Mouse (Mus musculus) cortical plate, adult 2 months (tissue): ENCODE data around the gene Tnfsf12.

ENCODE experiments used
- CTCF ChIP-seq: fragments of 200-500 bp; IDR thresholded peaks from 2 replicates; pipeline ENCODE4 v1.5.1; 2011; ENCODE audit warnings: mild to moderate bottlenecking, control low read depth, low read length; ENCODE audit not compliant: insufficient read depth; ENCODE audit errors: extremely low read depth
- POLR2A ChIP-seq: fragments of 200-500 bp; IDR thresholded peaks from 2 replicates; pipeline ENCODE4 v1.6.1; 2011; ENCODE audit warnings: mild to moderate bottlenecking, low read length, control low read depth; ENCODE audit not compliant: insufficient read depth; ENCODE audit errors: extremely low read depth

DNA sequence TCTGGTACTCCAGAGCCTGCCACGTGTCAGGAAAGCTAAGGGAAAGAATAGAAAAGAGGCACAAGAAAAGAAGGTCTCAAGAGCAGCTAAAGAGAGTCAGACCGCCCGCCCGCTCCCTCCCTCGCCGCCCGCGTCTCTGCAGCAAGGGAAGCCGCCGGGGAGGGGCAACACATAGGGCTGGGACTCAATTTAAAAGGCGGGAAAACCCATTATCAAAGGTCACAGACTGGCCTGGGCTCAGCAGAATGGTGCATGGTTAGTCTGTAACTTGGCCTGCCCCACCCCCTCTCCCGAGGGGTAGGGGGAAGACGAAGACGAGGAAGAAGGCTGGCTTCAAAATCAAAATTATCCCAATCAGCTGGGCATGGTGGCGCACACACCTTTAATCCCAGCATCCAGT is 23.0 kb upstream of the Tnfsf12 start:
- TF ChIP-seq CTCF (no peak), POLR2A (no peak)
